Mouse (Mus musculus) small intestine, adult 10 weeks (tissue): Measurements from ENCODE around the gene Tada3. TPM values are rescaled to one million over a fixed set of nuclear protein-coding genes. Genes with fewer than 3 reads are reported as not detected.

Source experiments
- polyA plus RNA-seq: library from polyadenylated mRNA; stranded (reverse); fragments of 350-450 nt; fragmentation: Illumina TruSeq; extraction: RNeasy Lipid Tissue Mini Kit (QIAGEN cat#74804); gene quantifications from one replicate; pipeline ENCODE4 v1.2.3, GENCODE M21; 2014; ENCODE audit warnings: low replicate concordance

The Tada3 gene
- polyA plus RNA-seq: 1.6 TPM

GRCm38 (mm10) chr6:113377496-113378385, at the start of gene Tada3, which contains the start of gene Arpc4:
TSS of gene Tada3 (minus strand) at chr6:113377883.
TSS of gene Arpc4 (plus strand) at chr6:113378115.

GRCm38 (mm10) chr6:113419199-113419587, 41.5 kb upstream of the Tada3 start, which contains the start of gene Rpusd3:
TSS of gene Rpusd3 (minus strand) at chr6:113419340.

DNA sequence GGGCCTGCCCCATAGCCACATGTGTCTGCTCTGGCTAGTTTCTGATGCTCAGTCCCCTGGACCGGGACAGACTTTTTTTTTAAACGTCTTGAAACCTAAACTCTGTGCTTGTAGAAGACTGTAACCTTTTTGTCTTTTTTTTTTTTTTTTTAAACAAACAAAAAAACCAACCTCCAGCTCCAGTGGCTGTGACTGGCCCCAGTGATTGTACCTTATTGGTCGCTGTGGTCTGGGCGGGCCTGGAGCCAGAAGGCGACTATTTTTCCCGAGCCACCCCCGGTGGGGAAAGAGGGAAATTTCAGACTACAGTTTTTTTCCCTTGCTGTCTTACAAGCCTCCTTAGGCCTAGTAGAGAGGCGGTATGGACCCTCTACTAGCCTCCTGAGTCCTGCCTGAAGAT, 11.3 kb upstream of the Tada3 start, which contains the start of gene Ttll3:
Ttll3 (plus strand) TSS at position 301 of the 400 bp plus-strand sequence.

GRCm38 (mm10) chr6:113343177-113344092, 34.2 kb downstream of the Tada3 start, which contains the start of gene Camk1:
TSS of gene Camk1 (minus strand) at chr6:113343984.

GRCm38 (mm10) chr6:113326533-113327315, 51.0 kb downstream of the Tada3 start, which contains the start of gene Ogg1:
TSS of gene Ogg1 (plus strand) at chr6:113326972.

Other genes with a start within 250 kb of the Tada3 start
- gene Lhfpl4, start 182.5 kb downstream of the Tada3 start, polyA plus RNA-seq: not detected
- 12.6 TPM for gene Mtmr14, start 140.0 kb downstream of the Tada3 start, polyA plus RNA-seq
- gene Cpne9, start 95.6 kb downstream of the Tada3 start, polyA plus RNA-seq: not detected
- 3.4 TPM for gene Brpf1, start 70.7 kb downstream of the Tada3 start, polyA plus RNA-seq
- gene Ogg1, start 50.9 kb downstream of the Tada3 start, polyA plus RNA-seq: 2.3 TPM
- gene Camk1, start 33.9 kb downstream of the Tada3 start, polyA plus RNA-seq: 6.7 TPM
- gene Arpc4, start 232 bp upstream of the Tada3 start, polyA plus RNA-seq: 89.9 TPM
- 1.5 TPM for gene Ttll3, start 11.4 kb upstream of the Tada3 start, polyA plus RNA-seq
- gene Rpusd3, start 41.5 kb upstream of the Tada3 start, polyA plus RNA-seq: not detected
- 2.0 TPM for gene Cidec, start 57.9 kb upstream of the Tada3 start, polyA plus RNA-seq
- gene Jagn1, start 64.7 kb upstream of the Tada3 start, polyA plus RNA-seq: 12.1 TPM
- 0.56 TPM for gene Il17re, start 80.6 kb upstream of the Tada3 start, polyA plus RNA-seq
- gene Il17rc, start 93.5 kb upstream of the Tada3 start, polyA plus RNA-seq: 2.8 TPM
- not detected for gene Creld1, start 105.4 kb upstream of the Tada3 start, polyA plus RNA-seq
- gene Prrt3, start 124.0 kb upstream of the Tada3 start, polyA plus RNA-seq: not detected
- 63.8 TPM for gene Emc3, start 153.8 kb upstream of the Tada3 start, polyA plus RNA-seq
- 2.3 TPM for gene Fancd2, start 153.8 kb upstream of the Tada3 start, polyA plus RNA-seq
- gene Fancd2os, start 222.8 kb upstream of the Tada3 start, polyA plus RNA-seq: not detected
- 30.0 TPM for gene Brk1, start 226.9 kb upstream of the Tada3 start, polyA plus RNA-seq
- 17.0 TPM for gene Vhl, start 246.1 kb upstream of the Tada3 start, polyA plus RNA-seq